Mouse (Mus musculus): ENCODE data around the gene Slc36a4.

GRCm38 (mm10) chr9:15715193-15715989 lies 5.9 kb downstream of the Slc36a4 start:
- TF ChIP-seq POLR2A (IDR thresholded peaks at IDR 0.05; ENCODE audit: low read depth, low read length) (no peak), CTCF (IDR thresholded peaks at IDR 0.05; ENCODE audit: extremely low read depth, insufficient read length, insufficient replicate concordance, low read depth, low read length) (no peak)
